Mouse (Mus musculus) megakaryocyte, embryonic 14.5 days (primary cell): ENCODE measurements around the gene Gm45337. TPM values are rescaled to one million over a fixed set of nuclear protein-coding genes. Genes with fewer than 3 reads are reported as not detected.
"Not testable (repeated sequence)": the region's sequence is repeated elsewhere in the genome, so short reads cannot be mapped to it uniquely, and the experiment has no call there.

Experiments
- H3K27me3 ChIP-seq: replicated peaks from 2 replicates; pipeline ENCODE3; 2012; ENCODE audit warnings: inconsistent platforms
- H3K36me3 ChIP-seq: replicated peaks from 2 replicates; pipeline ENCODE3; 2012; ENCODE audit warnings: low read length, inconsistent platforms, mixed read lengths
- H3K4me1 ChIP-seq: 2 replicates; pipeline ENCODE4 v1.6.1; 2012; ENCODE audit warnings: inconsistent platforms
- H3K4me3 ChIP-seq: replicated peaks from 2 replicates; pipeline ENCODE3; 2012; ENCODE audit warnings: moderate library complexity, mild to moderate bottlenecking, inconsistent platforms
- H3K9me3 ChIP-seq: 2 replicates; pipeline ENCODE4 v1.6.1; 2012; ENCODE audit warnings: inconsistent platforms
- FLI1 ChIP-seq: IDR thresholded peaks from 2 replicates; pipeline ENCODE4 v1.6.1; 2012; ENCODE audit warnings: low read length, inconsistent platforms, mixed read lengths
- GATA1 ChIP-seq: IDR thresholded peaks from 3 replicates; pipeline ENCODE4 v1.6.1; 2012; ENCODE audit warnings: mixed read lengths, low read length, inconsistent platforms, borderline replicate concordance
- polyA plus RNA-seq: library from polyadenylated mRNA; stranded (reverse); fragments of >175 nt; gene quantifications from 2 replicates; pipeline ENCODE4 v1.2.3, GENCODE M21; 2012; ENCODE audit warnings: low replicate concordance; ENCODE audit not compliant: insufficient read depth

Gene Gm45337
- polyA plus RNA-seq, 1 experiment: not detected

DNA sequence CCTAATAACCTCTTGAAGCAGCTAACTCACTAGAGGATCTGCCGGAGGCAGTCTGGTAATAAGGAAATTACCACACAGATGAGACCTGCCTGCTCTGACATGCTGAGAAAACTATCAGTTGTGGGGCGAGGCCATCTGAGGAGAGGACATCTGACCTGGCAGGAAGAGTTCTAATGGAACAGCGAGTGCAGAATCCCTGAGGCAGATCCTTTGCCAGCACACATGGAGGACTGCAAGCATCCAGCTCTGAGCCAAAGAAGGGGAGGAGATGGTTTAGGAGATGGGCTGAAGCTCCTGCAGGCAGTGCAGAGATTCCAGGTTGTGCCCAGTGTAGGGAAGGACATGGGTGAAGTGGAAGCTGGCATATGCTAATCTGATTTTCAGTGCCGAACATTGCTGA is 7.8 kb upstream of the Gm45337 start:
- peaks cover 32% of the 10 kb centered on the region for H3K27me3 ChIP-seq
- H3K4me1 ChIP-seq: no peaks in the 10 kb centered on the region
- no peaks in the 10 kb centered on the region for H3K36me3 ChIP-seq
- TF ChIP-seq GATA1 (no peak), FLI1 (no peak)
- no peak overlapping the region for H3K4me3 ChIP-seq
- H3K9me3 ChIP-seq: peaks cover 34% of the 10 kb centered on the region

DNA sequence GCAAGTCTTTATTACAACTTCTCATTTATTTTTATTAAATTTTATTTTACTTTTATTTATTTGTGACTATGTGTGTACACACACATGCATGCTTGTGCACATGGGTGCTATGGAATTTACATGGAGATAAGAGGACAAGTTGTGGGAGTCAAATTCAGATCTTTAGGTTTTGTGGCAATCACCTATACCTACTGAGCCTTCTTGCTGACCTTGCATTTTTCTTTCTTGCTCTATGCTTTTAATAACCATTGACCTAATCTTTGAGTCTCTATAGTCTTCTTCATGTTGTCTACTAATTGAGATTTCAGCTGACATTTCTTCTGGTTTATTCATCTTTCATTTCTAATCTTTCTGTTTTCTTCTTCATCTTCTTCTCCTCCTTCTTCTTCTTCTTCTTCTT is 4.2 kb upstream of the Gm45337 start:
- H3K36me3 ChIP-seq: no peaks in the 10 kb centered on the region
- H3K27me3 ChIP-seq: peaks cover 41% of the 10 kb centered on the region
- H3K9me3 ChIP-seq: peaks cover 28% of the 10 kb centered on the region
- peaks cover 4% of the 10 kb centered on the region for H3K4me1 ChIP-seq
- H3K4me3 ChIP-seq: no peak overlapping the region
- TF ChIP-seq FLI1 (no peak), GATA1 (no peak)

DNA sequence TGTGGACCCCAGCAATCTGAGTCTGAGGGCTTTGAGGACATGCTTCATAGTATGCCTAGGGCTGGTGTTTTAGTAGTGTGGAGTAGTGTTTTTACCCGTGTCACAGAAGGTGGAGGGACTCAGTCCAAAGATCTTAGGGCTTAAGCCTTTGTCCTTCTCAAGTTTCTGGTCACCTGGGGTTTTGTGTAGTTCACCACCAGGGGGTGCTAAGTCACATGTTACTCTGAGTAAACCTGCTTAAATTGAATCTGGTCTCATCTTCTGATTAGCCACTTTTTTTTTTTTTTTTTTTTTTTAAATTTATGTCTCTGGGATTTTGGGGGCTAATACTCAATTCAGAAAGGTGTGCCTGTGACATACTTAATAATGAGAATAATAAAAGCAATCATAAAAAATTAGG is 1.6 kb upstream of the Gm45337 start:
- Histone ChIP-seq H3K36me3 (no peaks in the 10 kb centered on the region), H3K27me3 (peaks cover 48% of the 10 kb centered on the region), H3K9me3 (peaks cover 24% of the 10 kb centered on the region), H3K4me3 (no peak overlapping the region), H3K4me1 (peaks cover 11% of the 10 kb centered on the region)
- TF ChIP-seq GATA1 (no peak), FLI1 (no peak)

DNA sequence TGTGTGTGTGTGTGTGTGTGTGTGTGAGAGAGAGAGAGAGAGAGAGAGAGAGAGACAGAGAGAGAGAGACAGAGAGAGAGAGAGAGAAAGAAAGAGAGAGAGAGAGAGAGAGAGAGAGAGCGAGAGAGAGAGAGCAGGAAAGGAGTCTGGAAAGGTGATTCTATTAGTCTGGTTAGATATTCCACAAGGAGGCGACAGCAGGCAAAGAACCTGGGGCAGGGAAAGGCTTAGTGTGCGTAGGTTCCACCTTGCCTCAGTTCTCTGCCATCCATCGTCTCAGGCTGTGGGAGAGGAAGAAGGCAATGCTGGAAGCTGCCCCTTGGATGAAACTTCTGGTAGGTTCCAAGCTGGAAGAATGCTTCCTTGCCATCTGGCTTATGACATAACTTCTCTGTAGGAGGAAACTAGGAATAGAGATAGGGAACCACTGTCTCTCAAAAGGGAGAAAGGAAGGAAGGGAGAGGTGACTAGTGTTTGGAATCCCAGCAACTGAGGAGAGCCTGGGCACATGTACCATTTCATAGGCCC is 1.1 kb upstream of the Gm45337 start:
- Histone ChIP-seq H3K27me3 (peaks cover 43% of the 10 kb centered on the region), H3K4me1 (peaks cover 11% of the 10 kb centered on the region), H3K9me3 (peaks cover 18% of the 10 kb centered on the region), H3K4me3 (no peak overlapping the region), H3K36me3 (no peaks in the 10 kb centered on the region)
- no peak for TF ChIP-seq GATA1
- TF ChIP-seq FLI1: no peak

DNA sequence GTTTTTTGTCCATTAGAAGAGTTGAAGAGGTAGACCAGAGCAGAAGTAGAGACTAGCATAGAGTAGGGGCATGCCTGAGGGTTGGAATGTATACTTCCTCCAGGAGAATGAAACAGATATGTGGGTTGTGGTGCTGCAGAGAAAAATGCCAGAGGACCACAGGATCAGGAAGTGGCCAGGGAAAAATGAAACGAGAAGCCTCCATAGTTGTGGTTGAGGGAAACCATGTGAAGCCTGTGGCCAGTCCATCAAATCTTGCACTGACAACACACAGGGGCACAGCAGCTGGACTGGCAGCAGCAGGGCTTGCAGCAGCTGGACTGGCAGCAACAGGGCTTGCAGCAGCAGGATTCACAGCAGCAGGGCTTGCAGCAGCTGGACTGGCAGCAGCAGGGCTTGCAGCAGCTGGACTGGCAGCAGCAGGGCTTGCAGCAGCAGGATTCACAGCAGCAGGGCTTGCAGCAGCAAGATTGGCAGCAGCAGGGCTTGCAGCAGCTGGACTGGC is 849 bp downstream of the Gm45337 start:
- H3K27me3 ChIP-seq: peaks cover 38% of the 10 kb centered on the region
- not testable (repeated sequence) for H3K36me3 ChIP-seq, H3K4me3 ChIP-seq
- peaks cover 11% of the 10 kb centered on the region for H3K9me3 ChIP-seq
- H3K4me1 ChIP-seq: peaks cover 11% of the 10 kb centered on the region

DNA sequence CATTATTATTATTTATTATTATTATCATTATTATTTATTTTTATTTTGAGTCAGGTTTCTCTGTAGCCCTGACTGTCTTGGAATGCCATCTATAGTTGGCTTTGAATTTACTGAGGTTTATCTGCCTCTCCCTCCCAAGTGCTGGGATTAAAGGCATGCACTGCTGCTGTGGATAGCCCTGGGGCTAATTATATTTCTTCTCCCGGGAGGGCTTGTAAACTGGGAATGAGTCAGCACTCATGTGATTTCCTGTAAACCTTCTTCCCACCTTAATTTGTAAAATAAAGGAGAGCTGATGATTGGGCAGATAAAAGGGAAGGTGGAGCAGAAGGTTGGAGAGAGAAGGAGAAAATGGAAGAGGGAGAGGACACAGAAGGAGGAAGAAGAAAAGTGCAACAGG is 3.7 kb downstream of the Gm45337 start:
- H3K9me3 ChIP-seq: peaks cover 11% of the 10 kb centered on the region
- peaks cover 36% of the 10 kb centered on the region for H3K27me3 ChIP-seq
- no peak for TF ChIP-seq GATA1
- peaks cover 11% of the 10 kb centered on the region for H3K4me1 ChIP-seq
- no peaks in the 10 kb centered on the region for H3K36me3 ChIP-seq
- no peak overlapping the region for H3K4me3 ChIP-seq

DNA sequence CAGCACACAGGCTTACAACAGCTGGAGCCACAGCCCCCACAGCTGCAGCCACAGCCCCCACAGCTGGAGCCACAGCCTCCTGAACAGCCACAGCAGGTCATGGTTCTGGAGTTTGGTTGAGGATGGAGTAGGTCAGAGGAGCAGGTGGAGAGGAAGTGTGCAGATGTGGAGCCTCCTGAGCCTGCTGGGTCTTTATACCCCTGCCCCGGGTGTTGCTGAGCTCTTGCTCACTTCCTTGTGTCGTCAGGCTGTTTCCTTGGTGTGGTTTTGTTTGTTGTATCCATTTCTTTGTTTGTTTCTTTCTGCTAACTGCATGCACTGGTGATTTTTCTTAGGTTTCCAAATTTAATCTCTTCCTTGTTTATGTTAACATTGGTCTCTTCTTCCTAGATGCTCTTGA is 8.5 kb downstream of the Gm45337 start, which contains the start of gene Gm39115:
Gene Gm39115, minus strand, starts transcription at position 101 of the 400 bp plus-strand sequence.
- H3K36me3 ChIP-seq, H3K4me3 ChIP-seq, H3K9me3 ChIP-seq, H3K4me1 ChIP-seq: not testable (repeated sequence)
- peaks cover 34% of the 10 kb centered on the region for H3K27me3 ChIP-seq

DNA sequence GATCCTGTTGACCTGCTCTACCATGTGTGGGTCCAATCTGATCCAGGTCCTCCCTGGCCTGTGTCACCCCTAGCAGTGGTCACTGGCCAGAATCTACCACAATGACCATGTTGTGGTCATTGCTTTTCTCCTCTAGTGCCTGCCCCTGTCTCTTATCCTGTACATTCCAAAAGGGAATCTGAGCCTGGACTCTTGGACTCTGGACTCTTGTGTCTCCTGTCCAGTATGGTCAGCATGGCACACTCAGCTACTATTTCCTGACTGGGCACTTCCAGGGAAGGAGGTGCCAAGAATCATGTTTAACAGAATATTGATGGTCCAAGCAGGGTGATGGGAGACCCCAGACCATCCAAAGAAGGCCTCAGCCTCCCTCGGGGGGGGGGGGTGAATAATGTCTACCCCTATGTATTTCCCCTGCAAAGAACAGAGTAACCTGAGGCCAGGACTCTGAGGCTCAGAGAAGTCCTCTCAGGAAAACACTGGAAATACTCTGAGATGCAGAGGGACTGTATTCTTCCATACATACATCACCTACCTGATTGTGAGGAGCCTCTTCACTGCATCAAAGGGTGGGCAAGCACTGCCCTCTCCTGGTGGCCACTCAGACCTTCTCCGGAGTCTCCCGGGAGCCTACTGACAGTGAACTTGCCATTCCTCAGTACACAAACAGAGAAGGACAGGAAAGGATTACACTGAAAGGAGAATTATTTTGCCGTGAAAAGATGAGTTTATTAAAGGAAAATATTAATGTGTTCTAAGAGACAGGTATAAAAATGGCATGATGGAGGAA is 10.0 kb downstream of the Gm45337 start:
- H3K9me3 ChIP-seq: no peaks in the 10 kb centered on the region
- H3K4me3 ChIP-seq: no peak overlapping the region
- H3K4me1 ChIP-seq: no peaks in the 10 kb centered on the region
- TF ChIP-seq FLI1: no peak
- TF ChIP-seq GATA1: no peak
- H3K27me3 ChIP-seq: peaks cover 44% of the 10 kb centered on the region
- H3K36me3 ChIP-seq: no peaks in the 10 kb centered on the region

DNA sequence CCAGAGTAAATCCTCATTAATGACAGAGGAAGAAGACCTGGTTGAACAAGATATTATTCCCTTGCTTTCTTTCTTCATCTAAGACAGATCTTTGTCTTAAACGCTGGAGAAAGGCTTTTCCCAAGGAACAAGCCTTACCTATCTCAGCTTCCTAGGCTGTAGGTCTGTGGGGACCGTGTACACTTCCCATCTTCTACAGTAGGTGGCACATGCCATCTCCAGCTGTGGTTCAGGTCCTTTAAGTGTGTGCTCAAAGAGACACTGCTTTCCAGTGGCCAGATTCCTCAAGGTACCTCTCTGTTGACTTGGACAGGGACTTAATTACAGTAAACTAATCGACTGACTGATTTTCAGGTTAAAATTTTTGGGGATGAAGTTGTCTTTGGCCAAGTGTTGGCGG is 15.6 kb downstream of the Gm45337 start:
- TF ChIP-seq GATA1 (no peak), FLI1 (no peak)
- peaks cover 67% of the 10 kb centered on the region for H3K27me3 ChIP-seq
- H3K36me3 ChIP-seq: no peaks in the 10 kb centered on the region
- H3K4me1 ChIP-seq: no peaks in the 10 kb centered on the region
- H3K4me3 ChIP-seq: no peak overlapping the region
- no peaks in the 10 kb centered on the region for H3K9me3 ChIP-seq

DNA sequence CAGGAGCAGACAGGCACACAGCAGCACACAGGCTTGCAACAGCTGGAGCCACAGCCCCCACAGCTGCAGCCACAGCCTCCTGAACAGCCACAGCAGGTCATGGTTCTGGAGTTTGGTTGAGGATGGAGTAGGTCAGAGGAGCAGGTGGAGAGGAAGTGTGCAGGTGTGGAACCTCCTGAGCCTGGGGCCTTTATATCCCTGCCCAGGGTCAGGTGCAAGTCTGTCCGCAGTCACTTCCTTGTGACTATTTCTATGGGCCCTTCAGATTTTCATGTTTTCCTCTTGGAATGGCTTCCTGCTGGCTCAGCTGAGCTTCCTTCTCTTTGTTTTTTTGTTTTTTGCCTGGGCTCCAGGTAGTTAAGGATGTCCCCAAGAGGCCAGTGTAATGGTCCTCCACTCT is 23.8 kb downstream of the Gm45337 start, which contains the start of gene Gm45618:
Gene Gm45618, minus strand, starts transcription at position 101 of the 400 bp plus-strand sequence.
- not testable (repeated sequence) for H3K4me1 ChIP-seq, H3K9me3 ChIP-seq, H3K36me3 ChIP-seq, H3K4me3 ChIP-seq
- peaks cover 69% of the 10 kb centered on the region for H3K27me3 ChIP-seq

DNA sequence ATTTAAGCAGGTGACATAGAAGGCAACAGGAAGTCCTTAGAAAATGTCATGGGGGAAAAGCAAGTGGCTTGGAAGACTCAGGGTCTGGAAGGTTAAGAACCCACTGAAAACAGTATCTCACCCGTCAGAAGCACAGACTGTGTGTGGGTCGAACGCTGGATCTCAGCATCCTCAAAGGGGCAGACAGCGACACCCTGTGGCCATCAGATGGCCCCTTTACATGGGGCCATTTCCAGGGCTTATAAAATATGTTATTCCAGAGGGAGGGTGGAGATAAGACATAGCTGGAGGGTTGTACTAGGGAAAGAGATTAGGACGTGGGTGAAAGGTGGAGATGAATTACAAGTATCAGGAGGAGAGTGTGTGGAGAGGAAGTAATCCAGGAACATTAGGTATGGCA is 24.8 kb downstream of the Gm45337 start:
- Histone ChIP-seq H3K27me3 (peaks cover 66% of the 10 kb centered on the region), H3K36me3 (no peaks in the 10 kb centered on the region)

More for the DNA sequence above, 24.8 kb downstream of the Gm45337 start:
- no peaks in the 10 kb centered on the region for H3K4me1 ChIP-seq
- H3K9me3 ChIP-seq: no peaks in the 10 kb centered on the region
- no peak overlapping the region for H3K4me3 ChIP-seq
- TF ChIP-seq FLI1 (no peak), GATA1 (no peak)
